ENCODE assay signal across 25 mouse cellular contexts in genomic region chr16:86309696-86310095, GRCm38 (mm10).
DNase-seq lines count a peak whose midpoint lies in the region; ATAC-seq lines count a peak whose summit lies in the region.
"Had no signal": no experiment of that assay in that cellular context is flagged by ENCODE, and none has a peak within 500 bp of the region (broad histone marks: within the 10 kb centered on the region; RNA-seq: fewer than 3 reads in every experiment).

No protein-coding gene starts in this region.

- DNase-seq in forebrain, embryonic 10.5 days (ENCODE audit: extremely low spot score, low spot score): no peak
- DNase-seq in lung, postnatal 10 days: no peak
- DNase-seq in spleen, postnatal 4 days (ENCODE audit: low spot score in 2 of 2): no peak
- no peak for DNase-seq in liver
- DNase-seq: adrenal gland, postnatal 14 days; gastrocnemius, postnatal 10 days; heart, postnatal 4 days; kidney, adult 18-20 months; liver, postnatal 0 days; retina, postnatal 1 day; thymus, postnatal 25 days had no signal

- no peak overlapping the region for H3K27ac ChIP-seq in forebrain, embryonic 13.5 days
- no peak overlapping the region for H3K27ac ChIP-seq in forebrain, embryonic 10.5 days
- H3K27ac ChIP-seq in lung, embryonic 15.5 days: no peak overlapping the region
- no peak overlapping the region for H3K27ac ChIP-seq in forebrain, embryonic 16.5 days (ENCODE audit: low read length)
- H3K27ac ChIP-seq: embryonic facial prominence, embryonic 12.5 days; heart, embryonic 10.5 days; hindbrain, embryonic 14.5 days; kidney, postnatal 0 days; left cerebral cortex, adult 2 months; macrophage; midbrain, embryonic 15.5 days; neural tube, embryonic 12.5 days had no signal

- H3K27me3 ChIP-seq in forebrain, embryonic 13.5 days: no peaks in the 10 kb centered on the region
- no peaks in the 10 kb centered on the region for H3K27me3 ChIP-seq in forebrain, embryonic 10.5 days (ENCODE audit: poor library complexity, severe bottlenecking)
- no peaks in the 10 kb centered on the region for H3K27me3 ChIP-seq in lung, embryonic 15.5 days
- H3K27me3 ChIP-seq in forebrain, embryonic 16.5 days (replicated peaks; ENCODE audit: control insufficient read depth, insufficient read depth, low read length): no peaks in the 10 kb centered on the region
- H3K27me3 ChIP-seq: embryonic facial prominence, embryonic 12.5 days; midbrain, embryonic 15.5 days; neural tube, embryonic 12.5 days had no signal

- no peak overlapping the region for H3K4me2 ChIP-seq in forebrain, embryonic 13.5 days
- H3K4me2 ChIP-seq in lung, embryonic 15.5 days: no peak overlapping the region
- no peak overlapping the region for H3K4me2 ChIP-seq in forebrain, embryonic 16.5 days (ENCODE audit: low read length)
- H3K4me2 ChIP-seq: embryonic facial prominence, embryonic 12.5 days; hindbrain, embryonic 14.5 days; liver, embryonic 11.5 days; midbrain, embryonic 15.5 days; neural tube, embryonic 12.5 days had no signal

- no peaks in the 10 kb centered on the region for H3K9me3 ChIP-seq in forebrain, embryonic 13.5 days (replicated peaks)
- H3K9me3 ChIP-seq in forebrain, embryonic 10.5 days: no peaks in the 10 kb centered on the region
- no peaks in the 10 kb centered on the region for H3K9me3 ChIP-seq in lung, embryonic 15.5 days
- no peaks in the 10 kb centered on the region for H3K9me3 ChIP-seq in forebrain, embryonic 16.5 days (ENCODE audit: control insufficient read depth, low read length)
- H3K9me3 ChIP-seq: embryonic facial prominence, embryonic 12.5 days; heart, embryonic 10.5 days; midbrain, embryonic 15.5 days; neural tube, embryonic 12.5 days had no signal

- H3K9ac ChIP-seq in forebrain, embryonic 13.5 days: no peak overlapping the region
- H3K9ac ChIP-seq in lung, embryonic 15.5 days: no peak overlapping the region
- no peak overlapping the region for H3K9ac ChIP-seq in forebrain, embryonic 16.5 days (replicated peaks; ENCODE audit: low read depth, low read length)
- H3K9ac ChIP-seq: embryonic facial prominence, embryonic 12.5 days; hindbrain, embryonic 14.5 days; liver, postnatal 0 days; midbrain, embryonic 15.5 days; neural tube, embryonic 12.5 days had no signal

- H3K4me3 ChIP-seq in forebrain, embryonic 13.5 days: no peak overlapping the region
- H3K4me3 ChIP-seq in forebrain, embryonic 10.5 days: no peak overlapping the region
- no peak overlapping the region for H3K4me3 ChIP-seq in lung, embryonic 15.5 days
- H3K4me3 ChIP-seq in forebrain, embryonic 16.5 days (replicated peaks; ENCODE audit: low read length): no peak overlapping the region
- H3K4me3 ChIP-seq: embryonic facial prominence, embryonic 12.5 days; erythroblast, embryonic 14.5 days; heart, embryonic 10.5 days; left cerebral cortex, adult 2 months; midbrain, embryonic 15.5 days; neural tube, embryonic 12.5 days had no signal

- H3K4me1 ChIP-seq in forebrain, embryonic 13.5 days: no peaks in the 10 kb centered on the region
- no peaks in the 10 kb centered on the region for H3K4me1 ChIP-seq in forebrain, embryonic 10.5 days
- no peaks in the 10 kb centered on the region for H3K4me1 ChIP-seq in lung, embryonic 15.5 days
- H3K4me1 ChIP-seq in forebrain, embryonic 16.5 days (replicated peaks; ENCODE audit: control insufficient read depth, insufficient read depth, low read length): no peaks in the 10 kb centered on the region
- H3K4me1 ChIP-seq: embryonic facial prominence, embryonic 12.5 days; heart, embryonic 10.5 days; midbrain, embryonic 15.5 days; neural tube, embryonic 12.5 days had no signal

- 72% methylated on average over 2 of the region's 2 CpGs for WGBS in forebrain, embryonic 13.5 days
- WGBS in forebrain, embryonic 10.5 days: 79% methylated on average over 2 of the region's 2 CpGs
- WGBS in lung, embryonic 15.5 days: 26% methylated on average over 2 of the region's 2 CpGs
- 53% methylated on average over 2 of the region's 2 CpGs for WGBS in forebrain, embryonic 16.5 days

- H3K36me3 ChIP-seq in forebrain, embryonic 13.5 days (ENCODE audit: poor library complexity, severe bottlenecking): no peaks in the 10 kb centered on the region
- H3K36me3 ChIP-seq in forebrain, embryonic 10.5 days (replicated peaks): no peaks in the 10 kb centered on the region
- H3K36me3 ChIP-seq in lung, embryonic 15.5 days: no peaks in the 10 kb centered on the region
- H3K36me3 ChIP-seq in forebrain, embryonic 16.5 days (ENCODE audit: control insufficient read depth, insufficient read depth): no peaks in the 10 kb centered on the region
- H3K36me3 ChIP-seq: embryonic facial prominence, embryonic 12.5 days; heart, embryonic 10.5 days; midbrain, embryonic 15.5 days; neural tube, embryonic 12.5 days had no signal

- ATAC-seq in forebrain, embryonic 13.5 days: peak; percentile 65; the same call in 1 of the 2 replicates
- peak; percentile 70; the same call in 1 of the 2 replicates for ATAC-seq in lung, embryonic 15.5 days (ENCODE audit: borderline replicate concordance, extremely low read depth, low FRiP score, low TSS enrichment)
- ATAC-seq in forebrain, embryonic 16.5 days: peak; percentile 83
- ATAC-seq: inflammation-experienced regulatory T-cells, adult 6 months; liver, postnatal 0 days; midbrain, embryonic 15.5 days had no signal
